Mouse (Mus musculus): ENCODE measurements at regions not wholly inside any gene's neighbourhood (a gene's known extent, or its start where the extent isn't known, plus 50 kb on each side); places are given as distances from the start of the nearest gene placed in this dataset.
"Not testable (repeated sequence)": the region's sequence is repeated elsewhere in the genome, so short reads cannot be mapped to it uniquely, and the experiment has no call there.

DNA sequence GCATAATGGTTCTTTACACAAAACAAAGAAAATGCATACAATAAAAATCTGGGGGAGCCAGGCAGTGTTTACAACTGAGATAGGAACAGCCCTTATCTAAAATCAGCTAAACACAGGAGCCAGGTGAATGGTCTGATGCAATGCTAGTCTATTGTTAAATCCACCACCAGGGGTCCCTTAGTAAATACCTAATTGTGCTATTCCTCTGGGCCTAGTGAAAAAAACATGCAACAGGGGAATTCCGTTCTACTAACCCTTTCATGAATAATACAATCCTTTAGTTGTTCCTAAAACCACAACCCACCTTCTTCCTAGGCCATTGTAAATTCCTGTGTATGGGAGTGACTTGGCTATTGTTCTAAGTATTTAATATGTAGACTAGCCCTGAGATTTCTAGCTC lies 1486.2 kb downstream of the Zfp704 start:
- not testable (repeated sequence) for H3K9me3 ChIP-seq (ENCODE audit: control insufficient read depth, low read length); H3K27ac ChIP-seq (replicated peaks; ENCODE audit: low read depth, low read length); H3K4me2 ChIP-seq (ENCODE audit: low read length); H3K9ac ChIP-seq (replicated peaks; ENCODE audit: low read length); ATAC-seq (ENCODE audit: low FRiP score, low TSS enrichment); H3K27me3 ChIP-seq (ENCODE audit: control insufficient read depth, insufficient read depth, low read length); H3K4me1 ChIP-seq (ENCODE audit: control insufficient read depth, insufficient read depth, low read length); H3K4me3 ChIP-seq (replicated peaks; ENCODE audit: low read depth, low read length); H3K36me3 ChIP-seq (ENCODE audit: control insufficient read depth, insufficient read depth, low read length); DNase-seq
- WGBS, result 34% methylated on average over 1 of the region's 1 CpGs

GRCm38 (mm10) chr3:8123141-8123540 lies 1486.7 kb downstream of the Zfp704 start:
- Histone ChIP-seq H3K4me2 (ENCODE audit: low read length) (no peak overlapping the region), H3K36me3 (ENCODE audit: control insufficient read depth, insufficient read depth, low read length) (no peaks in the 10 kb centered on the region), H3K27ac (replicated peaks; ENCODE audit: low read depth, low read length) (no peak overlapping the region), H3K9me3 (ENCODE audit: control insufficient read depth, low read length) (no peaks in the 10 kb centered on the region), H3K9ac (replicated peaks; ENCODE audit: low read length) (no peak overlapping the region), H3K27me3 (ENCODE audit: control insufficient read depth, insufficient read depth, low read length) (no peaks in the 10 kb centered on the region), H3K4me3 (replicated peaks; ENCODE audit: low read depth, low read length) (no peak overlapping the region), H3K4me1 (ENCODE audit: control insufficient read depth, insufficient read depth, low read length) (no peaks in the 10 kb centered on the region)
- DNase-seq, result no peak
- WGBS, result 50% methylated on average over 3 of the region's 3 CpGs
- ATAC-seq (ENCODE audit: low FRiP score, low TSS enrichment), result no peak

GRCm38 (mm10) chr3:8098291-8098690 lies 1478.0 kb upstream of the 1700008P02Rik start:
- Histone ChIP-seq H3K4me3 (replicated peaks; ENCODE audit: low read depth, low read length) (no peak overlapping the region), H3K4me1 (ENCODE audit: control insufficient read depth, insufficient read depth, low read length) (no peaks in the 10 kb centered on the region), H3K9me3 (ENCODE audit: control insufficient read depth, low read length) (no peaks in the 10 kb centered on the region), H3K9ac (replicated peaks; ENCODE audit: low read length) (no peak overlapping the region), H3K27ac (replicated peaks; ENCODE audit: low read depth, low read length) (no peak overlapping the region), H3K27me3 (ENCODE audit: control insufficient read depth, insufficient read depth, low read length) (no peaks in the 10 kb centered on the region), H3K36me3 (ENCODE audit: control insufficient read depth, insufficient read depth, low read length) (no peaks in the 10 kb centered on the region), H3K4me2 (ENCODE audit: low read length) (no peak overlapping the region)
- 81% methylated on average over 1 of the region's 1 CpGs for WGBS
- DNase-seq, result no peak
- no peak for ATAC-seq (ENCODE audit: low FRiP score, low TSS enrichment)

DNA sequence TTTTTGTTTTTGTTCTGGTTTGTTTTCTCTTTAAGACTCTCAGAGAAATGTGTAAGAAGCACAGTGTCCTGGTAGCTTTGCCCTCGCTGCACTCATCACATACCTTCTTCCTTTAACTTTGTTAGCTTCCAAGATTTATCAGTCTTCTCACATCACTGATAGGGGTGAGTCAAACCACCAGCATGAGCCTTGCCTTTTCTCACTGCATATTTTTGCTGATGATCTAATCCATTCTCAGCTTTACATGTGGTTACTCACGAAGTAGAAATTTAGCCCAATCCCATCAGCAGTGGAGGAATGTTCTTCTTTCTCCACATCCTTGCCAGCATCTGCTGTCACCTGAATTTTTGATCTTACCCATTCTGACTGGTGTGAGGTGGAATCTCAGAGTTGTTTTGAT lies 1464.5 kb upstream of the 1700008P02Rik start:
- H3K4me2 ChIP-seq (ENCODE audit: low read length), result no peak overlapping the region
- 78% methylated on average over 2 of the region's 2 CpGs for WGBS
- no peaks in the 10 kb centered on the region for H3K9me3 ChIP-seq (ENCODE audit: control insufficient read depth, low read length)
- H3K27me3 ChIP-seq (ENCODE audit: control insufficient read depth, insufficient read depth, low read length), result no peaks in the 10 kb centered on the region
- no peak overlapping the region for H3K27ac ChIP-seq (replicated peaks; ENCODE audit: low read depth, low read length)
- H3K36me3 ChIP-seq (ENCODE audit: control insufficient read depth, insufficient read depth, low read length), result no peaks in the 10 kb centered on the region
- no peak for DNase-seq
- H3K4me3 ChIP-seq (replicated peaks; ENCODE audit: low read depth, low read length), result no peak overlapping the region
- no peak for ATAC-seq (ENCODE audit: low FRiP score, low TSS enrichment)
- no peak overlapping the region for H3K9ac ChIP-seq (replicated peaks; ENCODE audit: low read length)
- H3K4me1 ChIP-seq (ENCODE audit: control insufficient read depth, insufficient read depth, low read length), result no peaks in the 10 kb centered on the region

GRCm38 (mm10) chr3:8053711-8054110 lies 1433.5 kb upstream of the 1700008P02Rik start:
- Histone ChIP-seq H3K9ac (replicated peaks; ENCODE audit: low read length) (no peak overlapping the region), H3K27me3 (ENCODE audit: control insufficient read depth, insufficient read depth, low read length) (no peaks in the 10 kb centered on the region), H3K27ac (replicated peaks; ENCODE audit: low read depth, low read length) (no peak overlapping the region), H3K4me1 (ENCODE audit: control insufficient read depth, insufficient read depth, low read length) (no peaks in the 10 kb centered on the region), H3K36me3 (ENCODE audit: control insufficient read depth, insufficient read depth, low read length) (no peaks in the 10 kb centered on the region), H3K4me3 (replicated peaks; ENCODE audit: low read depth, low read length) (no peak overlapping the region), H3K9me3 (ENCODE audit: control insufficient read depth, low read length) (no peaks in the 10 kb centered on the region), H3K4me2 (ENCODE audit: low read length) (no peak overlapping the region)
- no peak for DNase-seq
- no peak for ATAC-seq (ENCODE audit: low FRiP score, low TSS enrichment)

- 90% methylated on average over 4 of the region's 4 CpGs for WGBS
- DNase-seq, result no peak
- H3K27ac ChIP-seq (replicated peaks; ENCODE audit: low read depth, low read length), result no peak overlapping the region
Observed at GRCm38 (mm10) chr3:8051167-8051566, 1430.9 kb upstream of the 1700008P02Rik start.

GRCm38 (mm10) chr3:8049706-8050105 lies 1429.5 kb upstream of the 1700008P02Rik start:
- Histone ChIP-seq H3K9ac (replicated peaks; ENCODE audit: low read length) (no peak overlapping the region), H3K27me3 (ENCODE audit: control insufficient read depth, insufficient read depth, low read length) (no peaks in the 10 kb centered on the region), H3K27ac (replicated peaks; ENCODE audit: low read depth, low read length) (no peak overlapping the region), H3K4me3 (replicated peaks; ENCODE audit: low read depth, low read length) (no peak overlapping the region), H3K4me2 (ENCODE audit: low read length) (no peak overlapping the region), H3K36me3 (ENCODE audit: control insufficient read depth, insufficient read depth, low read length) (no peaks in the 10 kb centered on the region), H3K9me3 (ENCODE audit: control insufficient read depth, low read length) (no peaks in the 10 kb centered on the region), H3K4me1 (ENCODE audit: control insufficient read depth, insufficient read depth, low read length) (no peaks in the 10 kb centered on the region)
- ATAC-seq (ENCODE audit: low FRiP score, low TSS enrichment) (peak; percentile 34; the same call in 1 of the 2 replicates), DNase-seq (peak; percentile 17)
- 78% methylated on average over 1 of the region's 1 CpGs for WGBS

More at GRCm38 (mm10) chr3:8051167-8051566, 1430.9 kb upstream of the 1700008P02Rik start:
- no peaks in the 10 kb centered on the region for H3K9me3 ChIP-seq (ENCODE audit: control insufficient read depth, low read length)
- H3K4me3 ChIP-seq (replicated peaks; ENCODE audit: low read depth, low read length), result no peak overlapping the region
- no peaks in the 10 kb centered on the region for H3K4me1 ChIP-seq (ENCODE audit: control insufficient read depth, insufficient read depth, low read length)
- no peak overlapping the region for H3K4me2 ChIP-seq (ENCODE audit: low read length)
- H3K36me3 ChIP-seq (ENCODE audit: control insufficient read depth, insufficient read depth, low read length), result no peaks in the 10 kb centered on the region
- no peak for ATAC-seq (ENCODE audit: low FRiP score, low TSS enrichment)
- no peak overlapping the region for H3K9ac ChIP-seq (replicated peaks; ENCODE audit: low read length)
- no peaks in the 10 kb centered on the region for H3K27me3 ChIP-seq (ENCODE audit: control insufficient read depth, insufficient read depth, low read length)

GRCm38 (mm10) chr3:8046348-8046747 lies 1426.1 kb upstream of the 1700008P02Rik start:
- H3K4me3 ChIP-seq (replicated peaks; ENCODE audit: low read depth, low read length), result no peak overlapping the region
- no peaks in the 10 kb centered on the region for H3K36me3 ChIP-seq (ENCODE audit: control insufficient read depth, insufficient read depth, low read length)
- DNase-seq (no peak), ATAC-seq (ENCODE audit: low FRiP score, low TSS enrichment) (no peak)
- H3K9ac ChIP-seq (replicated peaks; ENCODE audit: low read length), result no peak overlapping the region
- no peaks in the 10 kb centered on the region for H3K9me3 ChIP-seq (ENCODE audit: control insufficient read depth, low read length)
- no peaks in the 10 kb centered on the region for H3K4me1 ChIP-seq (ENCODE audit: control insufficient read depth, insufficient read depth, low read length)
- H3K27me3 ChIP-seq (ENCODE audit: control insufficient read depth, insufficient read depth, low read length), result no peaks in the 10 kb centered on the region
- H3K4me2 ChIP-seq (ENCODE audit: low read length), result no peak overlapping the region
- H3K27ac ChIP-seq (replicated peaks; ENCODE audit: low read depth, low read length), result no peak overlapping the region
- WGBS, result 65% methylated on average over 3 of the region's 3 CpGs

DNA sequence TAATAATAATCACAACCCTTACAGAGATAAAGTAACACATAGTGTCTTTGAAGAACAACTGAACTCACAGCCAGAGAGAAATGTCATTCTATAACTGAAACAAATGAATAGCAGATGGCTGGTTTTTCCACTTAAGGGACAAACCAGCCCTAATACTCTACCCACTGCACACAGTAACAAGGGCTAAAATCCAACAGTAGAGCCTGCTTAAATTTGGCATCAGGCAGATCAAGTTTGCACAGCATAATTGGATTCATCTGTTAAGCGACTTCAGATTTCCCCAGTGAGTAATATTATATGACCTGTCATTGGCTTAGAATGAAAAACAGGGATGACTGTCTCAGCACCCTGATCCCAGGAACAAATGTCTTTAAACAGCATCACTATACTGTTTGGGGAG lies 1416.5 kb upstream of the 1700008P02Rik start:
- Histone ChIP-seq H3K9me3 (ENCODE audit: control insufficient read depth, low read length) (no peaks in the 10 kb centered on the region), H3K9ac (replicated peaks; ENCODE audit: low read length) (no peak overlapping the region), H3K4me3 (replicated peaks; ENCODE audit: low read depth, low read length) (no peak overlapping the region), H3K27ac (replicated peaks; ENCODE audit: low read depth, low read length) (no peak overlapping the region), H3K36me3 (ENCODE audit: control insufficient read depth, insufficient read depth, low read length) (no peaks in the 10 kb centered on the region), H3K4me1 (ENCODE audit: control insufficient read depth, insufficient read depth, low read length) (no peaks in the 10 kb centered on the region), H3K4me2 (ENCODE audit: low read length) (no peak overlapping the region), H3K27me3 (ENCODE audit: control insufficient read depth, insufficient read depth, low read length) (no peaks in the 10 kb centered on the region)
- no peak for DNase-seq
- no peak for ATAC-seq (ENCODE audit: low FRiP score, low TSS enrichment)
- WGBS, result 35% methylated on average over 1 of the region's 1 CpGs

Measured in midbrain, embryonic 14.5 days (tissue).